Mouse (Mus musculus) layer of hippocampus, adult 9-11 months (tissue): ENCODE measurements around the gene Fnbp1l.

Source experiments
- DNase-seq: peaks from one replicate; pipeline ENCODE4 v3.0.0; 2022

Fnbp1l gene

DNA sequence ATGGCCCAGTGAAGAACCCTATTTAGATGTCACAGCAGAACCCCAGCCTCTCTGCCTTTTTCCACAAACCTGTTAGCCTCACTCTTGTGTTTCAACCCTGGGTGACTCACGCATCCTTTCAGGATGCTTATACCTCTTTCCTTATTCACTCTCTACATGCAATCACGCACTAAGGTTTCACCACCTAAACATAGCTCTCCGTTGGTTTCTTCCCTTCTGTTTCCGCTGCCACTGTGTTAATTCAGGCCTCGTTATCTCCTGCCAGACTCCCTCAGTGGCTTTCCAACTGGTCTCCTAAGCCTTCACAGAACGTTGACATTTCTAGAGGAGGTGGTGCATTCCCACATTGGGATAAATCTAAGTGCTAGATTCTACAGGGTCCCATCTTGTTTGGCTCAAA is 128.9 kb downstream of the Fnbp1l start:
- no peak for DNase-seq
